Mouse (Mus musculus) heart, postnatal 0 days (tissue): ENCODE data around the gene Gm10184. TPM values are rescaled to one million over a fixed set of nuclear protein-coding genes. Genes with fewer than 3 reads are reported as not detected.
"Not testable (repeated sequence)": the region's sequence is repeated elsewhere in the genome, so short reads cannot be mapped to it uniquely, and the experiment has no call there.

Experiments
- ATAC-seq: fragments of 200-750 bp; cut with Nextera tagmentation; 2 replicates; pipeline ENCODE4 v1.8.0; 2017; ENCODE audit warnings: low read depth, moderate number of reproducible peaks, moderate library complexity; ENCODE audit not compliant: insufficient read depth
- DNase-seq: peaks from one replicate; pipeline ENCODE4 v3.0.0-alpha.2; 2016; ENCODE audit warnings: low spot score
- H3K27ac ChIP-seq: fragments of 300-500 bp; sonication (generic); 2 replicates; pipeline ENCODE4 v1.5.1; 2014; ENCODE audit warnings: low read depth, mild to moderate bottlenecking
- H3K27me3 ChIP-seq: fragments of 300-500 bp; sonication (generic); 2 replicates; pipeline ENCODE4 v1.6.1; 2014; ENCODE audit warnings: low read length, mixed read lengths; ENCODE audit not compliant: control insufficient read depth, insufficient read depth
- H3K36me3 ChIP-seq: fragments of 300-500 bp; sonication (generic); replicated peaks from 2 replicates; pipeline ENCODE4 v1.6.1; 2014; ENCODE audit warnings: low read length, mixed read lengths; ENCODE audit not compliant: control insufficient read depth, insufficient read depth
- H3K4me1 ChIP-seq: fragments of 300-500 bp; sonication (generic); 2 replicates; pipeline ENCODE4 v1.6.1; 2014; ENCODE audit warnings: antibody characterized with exemption; ENCODE audit not compliant: control insufficient read depth, insufficient read depth
- H3K4me2 ChIP-seq: fragments of 300-500 bp; sonication (generic); 2 replicates; pipeline ENCODE4 v1.6.1; 2014; ENCODE audit warnings: low read depth, mild to moderate bottlenecking, low read length, moderate library complexity
- H3K4me3 ChIP-seq: fragments of 300-500 bp; sonication (generic); 2 replicates; pipeline ENCODE4 v1.5.1; 2014; ENCODE audit warnings: low read depth, low read length
- H3K9ac ChIP-seq: fragments of 300-500 bp; sonication (generic); replicated peaks from 2 replicates; pipeline ENCODE4 v1.6.1; 2014; ENCODE audit warnings: low read depth, low read length, mixed read lengths
- H3K9me3 ChIP-seq: fragments of 300-500 bp; sonication (generic); replicated peaks from 2 replicates; pipeline ENCODE4 v1.6.1; 2016; ENCODE audit warnings: low read length; ENCODE audit not compliant: control insufficient read depth
- CTCF ChIP-seq: IDR thresholded peaks from 2 replicates; pipeline ENCODE4 v1.5.1; 2016; ENCODE audit warnings: antibody characterized with exemption, control low read depth, low read depth
- EP300 ChIP-seq: IDR thresholded peaks from 2 replicates; pipeline ENCODE4 v1.6.1; 2016; ENCODE audit warnings: antibody characterized with exemption, low read depth
- WGBS: fragments of 180-500 bp; shearing (Covaris S2); extraction: QIAGEN DNeasy Blood & Tissue Kit; methylation state at CpG from one replicate; pipeline ENCODE4 v1.1.7; 2014; 5-methylcytosine and 5-hydroxymethylcytosine counted together
- polyA plus RNA-seq: library from polyadenylated mRNA; unstranded; fragments of >200 nt; fragmentation: Nextera tagmentation; extraction: Ambion mirVana; gene quantifications from 2 replicates; pipeline ENCODE4 v1.2.1, GENCODE M21; 2015
- total RNA-seq: library from RNA; depleted of rRNA; stranded (reverse); fragments of >200 nt; gene quantifications from 2 replicates; pipeline ENCODE4 v1.2.3, GENCODE M21; 2014; ENCODE audit warnings: low replicate concordance; rRNA removed

Gene Gm10184
- 5.1 and 8.4 TPM in 2 replicates for total RNA-seq
- 15.6 and 22.7 TPM in 2 replicates for polyA plus RNA-seq

DNA sequence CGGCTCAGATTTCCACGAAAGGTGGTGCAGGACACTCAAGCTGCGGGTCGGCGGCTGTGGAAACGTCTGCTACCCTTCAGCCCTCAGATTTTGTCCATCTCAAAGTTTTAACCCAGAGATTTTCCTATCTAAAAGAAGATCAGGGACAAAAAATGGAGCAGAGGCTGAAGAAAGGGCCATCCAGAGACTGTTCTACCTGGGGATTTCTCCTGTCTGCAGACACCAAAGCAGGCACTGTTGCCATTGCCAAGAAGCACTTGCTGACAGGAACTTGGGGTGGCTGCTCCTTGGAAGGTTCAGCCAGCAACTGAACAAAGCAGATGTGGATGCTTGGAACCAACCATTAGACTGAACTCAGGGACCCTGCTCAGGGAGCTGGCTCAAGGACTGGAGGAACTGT lies at the start of gene Gm10184:
Gene Gm10184 (minus strand): TSS at position 101 of the 400 bp plus-strand sequence.
- no peaks in the 10 kb centered on the region for H3K4me1 ChIP-seq
- 87% methylated on average over 6 of the region's 6 CpGs for WGBS
- H3K27ac ChIP-seq: no peak within 1 kb of the TSS
- H3K4me3 ChIP-seq: no peak within 1 kb of the TSS
- DNase-seq (no peak), ATAC-seq (no peak)
- H3K36me3 ChIP-seq: no peaks in the 10 kb centered on the region
- TF ChIP-seq EP300 (no peak), CTCF (no peak)
- H3K4me2 ChIP-seq: no peak within 1 kb of the TSS
- H3K27me3 ChIP-seq: no peaks in the 10 kb centered on the region
- H3K9ac ChIP-seq: no peak within 1 kb of the TSS
- no peaks in the 10 kb centered on the region for H3K9me3 ChIP-seq

DNA sequence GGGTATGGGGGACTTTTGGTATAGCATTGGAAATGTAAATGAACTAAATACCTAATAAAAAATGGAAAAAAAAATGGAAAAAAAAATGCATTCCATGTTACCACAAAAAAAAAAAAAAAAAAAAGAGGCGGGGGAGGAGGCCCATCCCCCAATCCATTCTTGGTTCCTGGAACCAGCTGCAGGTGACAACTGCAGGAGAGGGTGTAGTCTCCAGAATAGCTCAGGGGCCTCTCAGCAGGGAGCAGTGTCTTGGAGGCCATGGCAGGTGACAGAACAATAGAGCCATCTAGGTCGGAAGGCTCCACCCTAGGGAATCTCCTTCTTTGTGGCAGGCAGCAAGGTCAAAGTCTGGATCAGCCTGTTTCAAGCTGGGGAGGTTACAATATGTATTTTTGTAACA lies 23.7 kb upstream of the Gm10184 start:
- Histone ChIP-seq H3K36me3 (no peaks in the 10 kb centered on the region), H3K9ac (no peak overlapping the region), H3K4me1 (no peaks in the 10 kb centered on the region), H3K4me2 (no peak overlapping the region), H3K27ac (no peak overlapping the region), H3K27me3 (no peaks in the 10 kb centered on the region), H3K4me3 (no peak overlapping the region), H3K9me3 (no peaks in the 10 kb centered on the region)
- DNase-seq: no peak
- WGBS: 44% methylated on average over 1 of the region's 2 CpGs
- TF ChIP-seq EP300: no peak
- no peak for TF ChIP-seq CTCF
- ATAC-seq: no peak

DNA sequence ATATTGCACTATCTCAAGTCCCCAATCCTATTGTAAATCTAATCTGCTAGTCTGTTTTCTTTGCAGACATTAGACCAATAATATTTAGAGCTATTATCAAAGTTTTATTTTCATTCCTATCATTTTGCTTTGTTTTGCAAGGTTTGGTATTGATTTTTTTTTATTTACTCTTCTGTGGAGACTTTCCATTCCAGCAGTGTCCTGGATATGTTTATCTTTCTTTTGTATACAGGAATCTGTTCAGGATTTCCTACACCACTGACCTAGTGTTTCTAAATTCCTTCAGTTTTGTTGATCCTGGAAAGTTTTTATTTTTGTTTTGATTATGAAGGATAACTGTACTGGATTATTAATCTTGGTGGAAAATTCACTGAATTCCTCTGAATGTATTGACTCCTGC lies 2.6 kb downstream of the Gm10184 start:
- TF ChIP-seq EP300: no peak

DNA sequence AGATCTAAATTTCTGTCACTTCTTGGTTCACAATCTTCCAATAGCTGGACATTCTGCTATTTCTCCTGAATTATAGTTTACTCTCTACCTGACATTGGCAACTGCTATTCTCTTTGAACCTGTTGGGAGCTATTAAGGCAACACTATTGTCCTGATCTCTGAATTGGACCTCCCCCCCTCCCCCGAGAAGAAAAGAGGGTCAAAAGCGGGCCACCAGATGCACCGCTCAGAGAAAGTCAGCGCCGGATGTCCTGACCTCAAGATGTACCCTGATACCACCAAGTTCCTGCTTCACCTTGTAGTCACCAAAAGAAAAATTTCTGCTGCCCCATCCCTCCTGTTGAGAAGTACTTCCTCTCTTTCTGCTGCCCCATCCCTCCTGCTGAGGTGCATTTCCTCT lies 5.5 kb downstream of the Gm10184 start:
- WGBS: 82% methylated on average over 5 of the region's 5 CpGs
- not testable (repeated sequence) for H3K4me1 ChIP-seq, H3K9me3 ChIP-seq, ATAC-seq, H3K4me3 ChIP-seq, DNase-seq, H3K36me3 ChIP-seq, H3K27me3 ChIP-seq, H3K9ac ChIP-seq, H3K4me2 ChIP-seq, H3K27ac ChIP-seq

More for the DNA sequence above, 2.6 kb downstream of the Gm10184 start:
- Histone ChIP-seq H3K27me3 (no peaks in the 10 kb centered on the region), H3K9ac (no peak overlapping the region), H3K36me3 (no peaks in the 10 kb centered on the region), H3K9me3 (no peaks in the 10 kb centered on the region), H3K27ac (no peak overlapping the region), H3K4me3 (no peak overlapping the region), H3K4me1 (no peaks in the 10 kb centered on the region), H3K4me2 (no peak overlapping the region)
- ATAC-seq (no peak), DNase-seq (no peak)

DNA sequence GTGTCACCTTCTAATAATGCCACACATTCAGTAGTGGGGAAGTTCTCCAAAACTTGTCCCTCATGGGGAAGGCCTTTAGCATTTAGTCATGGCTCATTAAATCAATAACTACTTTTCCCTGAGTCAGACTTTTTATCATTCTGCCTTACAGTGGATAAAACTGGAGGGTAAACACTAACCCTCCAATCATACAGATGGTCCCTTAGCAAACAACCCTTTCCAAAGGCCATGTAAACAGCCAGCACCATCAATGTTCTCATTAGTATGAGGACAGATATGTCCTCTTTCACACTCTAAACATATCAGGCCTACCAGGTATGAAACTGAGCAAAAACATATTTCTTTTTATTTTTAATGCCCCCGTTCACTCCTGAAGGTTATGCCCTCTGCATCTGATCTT lies 7.5 kb downstream of the Gm10184 start:
- WGBS: 71% methylated on average over 1 of the region's 1 CpGs
- TF ChIP-seq CTCF (no peak), EP300 (no peak)
- no peaks in the 10 kb centered on the region for H3K36me3 ChIP-seq
- no peaks in the 10 kb centered on the region for H3K27me3 ChIP-seq
- no peaks in the 10 kb centered on the region for H3K9me3 ChIP-seq
- H3K4me1 ChIP-seq: no peaks in the 10 kb centered on the region
- H3K4me2 ChIP-seq: no peak overlapping the region
- no peak overlapping the region for H3K9ac ChIP-seq
- DNase-seq: no peak
- H3K27ac ChIP-seq: no peak overlapping the region
- no peak overlapping the region for H3K4me3 ChIP-seq
- no peak for ATAC-seq

DNA sequence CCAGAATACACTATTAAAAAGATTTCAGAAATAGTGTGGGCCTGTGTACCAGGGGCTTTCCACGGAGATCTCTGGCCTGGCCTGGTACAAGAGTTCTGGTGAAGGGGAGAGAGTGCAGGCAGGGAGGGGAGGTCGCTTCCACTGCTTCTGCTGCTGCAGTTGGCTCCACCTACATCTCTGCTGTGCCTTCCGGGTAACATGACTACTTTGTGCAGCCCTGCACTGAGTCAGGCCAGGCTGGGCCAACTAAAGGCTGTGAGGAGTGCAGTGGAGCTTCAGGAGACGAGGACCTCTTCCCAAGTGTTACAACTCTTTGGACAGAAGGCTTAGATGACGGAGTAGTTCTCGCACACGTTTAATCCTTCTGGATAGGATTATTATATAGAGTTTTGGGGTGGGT lies 9.6 kb downstream of the Gm10184 start:
- H3K4me2 ChIP-seq: no peak overlapping the region
- H3K27me3 ChIP-seq: no peaks in the 10 kb centered on the region
- no peak overlapping the region for H3K9ac ChIP-seq
- H3K4me1 ChIP-seq: no peaks in the 10 kb centered on the region
- ATAC-seq: no peak
- H3K4me3 ChIP-seq: no peak overlapping the region
- no peak for TF ChIP-seq EP300
- TF ChIP-seq CTCF: no peak
- no peaks in the 10 kb centered on the region for H3K9me3 ChIP-seq
- 51% methylated on average over 7 of the region's 7 CpGs for WGBS
- H3K27ac ChIP-seq: no peak overlapping the region
- no peak for DNase-seq
- no peaks in the 10 kb centered on the region for H3K36me3 ChIP-seq
